Mouse (Mus musculus) bone marrow, adult 2 months (tissue): ENCODE measurements around the gene Anks3. TPM values are rescaled to one million over a fixed set of nuclear protein-coding genes. Genes with fewer than 3 reads are reported as not detected.

Experiments used
- H3K27ac ChIP-seq: fragments of 200-500 bp; 2 replicates; pipeline ENCODE4 v1.5.1; 2012; ENCODE audit warnings: low read depth, mild to moderate bottlenecking, control low read depth, inconsistent platforms, low read length; ENCODE audit not compliant: control insufficient read depth, poor library complexity, insufficient read depth
- H3K4me1 ChIP-seq: fragments of 200-500 bp; 2 replicates; pipeline ENCODE4 v1.6.1; 2011; ENCODE audit warnings: low read length; ENCODE audit not compliant: control insufficient read depth, insufficient read depth
- H3K4me3 ChIP-seq: fragments of 200-500 bp; replicated peaks from 2 replicates; pipeline ENCODE3; 2011; ENCODE audit warnings: mild to moderate bottlenecking, low read depth, low read length, control low read depth; ENCODE audit not compliant: control insufficient read depth
- CTCF ChIP-seq: fragments of 200-500 bp; IDR thresholded peaks from 2 replicates; pipeline ENCODE4 v1.5.1; 2011; ENCODE audit warnings: low read length, control low read depth; ENCODE audit not compliant: control insufficient read depth, insufficient read depth
- POLR2A ChIP-seq: fragments of 200-500 bp; IDR thresholded peaks from 2 replicates; pipeline ENCODE4 v1.6.1; 2011; ENCODE audit warnings: low read depth, mild to moderate bottlenecking, control low read depth, low read length, borderline replicate concordance; ENCODE audit not compliant: control insufficient read depth
- WGBS: fragments of 180-500 bp; shearing (Covaris S2); methylation state at CpG from one replicate; pipeline ENCODE4 v1.1.7; 2018; 5-methylcytosine and 5-hydroxymethylcytosine counted together
- polyA plus RNA-seq: library from polyadenylated mRNA; stranded (reverse); fragments of >200 nt; gene quantifications from 2 replicates; pipeline ENCODE4 v1.2.4, GENCODE M21; 2011; ENCODE audit warnings: low replicate concordance; ENCODE audit not compliant: missing spikeins, insufficient read depth, insufficient read length

Gene Anks3
- polyA plus RNA-seq, 1 experiment: 45.4 TPM

- Histone ChIP-seq H3K4me1 (peaks cover 5% of the 10 kb centered on the region), H3K4me3 (peak overlapping the region; percentile 87), H3K27ac (peak overlapping the region; percentile 34; the same call in 1 of the 2 replicates)
- 2% methylated on average over 16 of the region's 16 CpGs for WGBS
- no peak for TF ChIP-seq POLR2A
- TF ChIP-seq CTCF: no peak
These were observed 24.6 kb downstream of the Anks3 start for GRCm38 (mm10) chr16:4939412-4939811.

- Histone ChIP-seq H3K4me1 (peaks cover 5% of the 10 kb centered on the region), H3K4me3 (peak overlapping the region; percentile 87), H3K27ac (peak overlapping the region; percentile 34; the same call in 1 of the 2 replicates)
- peak; percentile 82; the same call in 1 of the 2 replicates for TF ChIP-seq POLR2A
- no peak for TF ChIP-seq CTCF
- WGBS: under 1% methylated on average over 28 of the region's 28 CpGs
These were observed 25.0 kb downstream of the Anks3 start for GRCm38 (mm10) chr16:4938989-4939388.

GRCm38 (mm10) chr16:4938461-4938860 lies 25.5 kb downstream of the Anks3 start, which contains the start of gene Nudt16l1:
Gene Nudt16l1, plus strand, starts transcription at chr16:4938761.
- 3% methylated on average over 2 of the region's 2 CpGs for WGBS

GRCm38 (mm10) chr16:4937351-4938190 lies 26.4 kb downstream of the Anks3 start:
- H3K4me3 ChIP-seq: no peak overlapping the region
- WGBS: 89% methylated on average over 8 of the region's 8 CpGs
- no peak for TF ChIP-seq POLR2A
- TF ChIP-seq CTCF: no peak
- peaks cover 5% of the 10 kb centered on the region for H3K4me1 ChIP-seq
- no peak overlapping the region; the same call in 1 of the 2 replicates for H3K27ac ChIP-seq

More at GRCm38 (mm10) chr16:4938461-4938860, 25.5 kb downstream of the Anks3 start, which contains the start of gene Nudt16l1:
- H3K27ac ChIP-seq: peak within 1 kb of the TSS; percentile 34; the same call in 1 of the 2 replicates
- peaks cover 5% of the 10 kb centered on the region for H3K4me1 ChIP-seq
- peak within 1 kb of the TSS; percentile 87 for H3K4me3 ChIP-seq
- no peak for TF ChIP-seq POLR2A
- TF ChIP-seq CTCF: no peak

- Histone ChIP-seq H3K4me3 (no peak overlapping the region), H3K4me1 (peaks cover 5% of the 10 kb centered on the region), H3K27ac (no peak overlapping the region)
- TF ChIP-seq CTCF (no peak), POLR2A (no peak)
- 23% methylated on average over 10 of the region's 10 CpGs for WGBS
These were observed 27.9 kb downstream of the Anks3 start for GRCm38 (mm10) chr16:4935931-4936703.

- 89% methylated on average over 31 of the region's 31 CpGs for WGBS
- Histone ChIP-seq H3K4me3 (peak overlapping the region; percentile 4), H3K4me1 (peaks cover 5% of the 10 kb centered on the region), H3K27ac (no peak overlapping the region)
- TF ChIP-seq POLR2A: peak; percentile 27; the same call in 1 of the 2 replicates
- 0 out of 2 replicates have a peak, but pooled peaks have one; percentile 4 for TF ChIP-seq CTCF
These were observed 28.6 kb downstream of the Anks3 start for GRCm38 (mm10) chr16:4935430-4935829.

GRCm38 (mm10) chr16:4932429-4932828 lies 31.6 kb downstream of the Anks3 start:
- TF ChIP-seq CTCF (no peak), POLR2A (no peak)
- Histone ChIP-seq H3K4me1 (peaks cover 5% of the 10 kb centered on the region), H3K4me3 (no peak overlapping the region), H3K27ac (no peak overlapping the region)
- WGBS: 88% methylated on average over 3 of the region's 3 CpGs

- no peak for TF ChIP-seq POLR2A
- no peak for TF ChIP-seq CTCF
- no peak overlapping the region for H3K27ac ChIP-seq
- 75% methylated on average over 2 of the region's 2 CpGs for whole genome bisulfite sequencing
- no peaks in the 10 kb centered on the region for H3K4me1 ChIP-seq
- no peak overlapping the region for H3K4me3 ChIP-seq
These were observed 35.5 kb downstream of the Anks3 start for GRCm38 (mm10) chr16:4928474-4928873.
